ENCODE assay signal across 8 mouse cellular contexts in the genomic region with DNA sequence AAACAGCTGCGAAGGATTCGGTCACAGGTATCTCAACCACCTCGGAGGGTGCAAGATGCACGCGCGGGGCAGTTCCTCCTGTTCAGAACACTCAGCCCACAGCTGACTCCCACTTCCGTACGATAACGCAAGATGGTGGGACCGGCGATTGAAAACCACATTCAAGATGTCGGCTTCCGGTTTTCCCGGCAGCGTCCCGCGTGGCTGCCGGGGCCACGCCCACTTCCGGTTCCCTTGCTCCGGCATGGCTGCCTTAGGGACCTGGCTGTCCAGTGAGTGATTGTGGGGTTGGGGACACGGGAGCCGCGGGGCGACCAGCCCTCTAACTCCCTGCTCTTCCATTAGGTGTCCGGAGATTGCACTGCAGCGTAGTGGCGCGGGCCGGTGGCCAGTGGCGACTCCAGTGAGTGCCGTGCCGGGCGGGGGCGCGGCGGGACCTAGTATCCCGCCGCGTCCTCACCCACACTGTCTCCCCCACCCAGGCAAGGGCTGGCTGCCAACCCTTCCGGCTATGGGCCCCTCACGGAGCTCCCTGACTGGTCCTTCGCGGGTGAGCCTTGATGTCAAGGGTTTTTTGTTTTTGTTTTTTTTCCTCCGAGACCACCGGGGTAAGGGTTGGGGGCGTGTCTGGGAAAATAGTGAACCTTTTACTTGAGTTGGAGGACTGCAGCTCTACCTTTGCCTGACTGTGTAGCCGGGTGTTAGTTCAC. TPM values are rescaled to one million over a fixed set of nuclear protein-coding genes. Genes with fewer than 3 reads are reported as not detected.
DNase-seq lines count a peak whose midpoint lies in the region; ATAC-seq and TF ChIP-seq lines count a peak whose summit lies in the region.

TSS of gene Mrpl52 (plus strand) at position 221 of the 710 bp plus-strand sequence.

- peak within 1 kb of the TSS; percentile 90 for H3K9ac ChIP-seq in forebrain, embryonic 13.5 days
- peak within 1 kb of the TSS; percentile 70 for H3K9ac ChIP-seq in heart, postnatal 0 days (replicated peaks; ENCODE audit: low read depth, low read length)
- peak within 1 kb of the TSS; percentile 63 for H3K9ac ChIP-seq in liver, embryonic 14.5 days (replicated peaks)
- H3K9ac ChIP-seq in neural tube, embryonic 11.5 days (ENCODE audit: low read length), result peak within 1 kb of the TSS; percentile 87
- peak within 1 kb of the TSS; percentile 85 for H3K9ac ChIP-seq in stomach, embryonic 16.5 days (ENCODE audit: low read length)

- peaks cover 23% of the 10 kb centered on the region for H3K36me3 ChIP-seq in E14TG2a.4 (ENCODE audit: insufficient read depth, low read length)
- peaks cover 14% of the 10 kb centered on the region for H3K36me3 ChIP-seq in forebrain, embryonic 13.5 days (ENCODE audit: poor library complexity, severe bottlenecking)
- peaks cover 5% of the 10 kb centered on the region for H3K36me3 ChIP-seq in heart, postnatal 0 days (replicated peaks; ENCODE audit: control insufficient read depth, insufficient read depth, low read length)
- H3K36me3 ChIP-seq in liver, embryonic 14.5 days (replicated peaks; ENCODE audit: control insufficient read depth, insufficient read depth, low read depth), result no peaks in the 10 kb centered on the region; the same call in 1 of the 2 replicates
- no peaks in the 10 kb centered on the region for H3K36me3 ChIP-seq in neural tube, embryonic 11.5 days (ENCODE audit: control insufficient read depth, insufficient read depth, low read length)
- H3K36me3 ChIP-seq in stomach, embryonic 16.5 days (ENCODE audit: control insufficient read depth, insufficient read depth, low read length), result no peaks in the 10 kb centered on the region

- ATAC-seq in forebrain, embryonic 13.5 days, result peak; percentile 82
- peak; percentile 75 for ATAC-seq in heart, postnatal 0 days (ENCODE audit: insufficient read depth, low read depth)
- ATAC-seq in liver, embryonic 14.5 days (ENCODE audit: insufficient read depth), result peak; percentile 72
- ATAC-seq in neural tube, embryonic 11.5 days (ENCODE audit: insufficient read depth, low FRiP score, low TSS enrichment), result peak; percentile 80
- peak; percentile 73; the same call in 1 of the 2 replicates for ATAC-seq in stomach, embryonic 16.5 days (ENCODE audit: insufficient read depth, low FRiP score)

- no peak for TF ChIP-seq CTCF in E14TG2a.4 (conservative IDR thresholded peaks at IDR 0.05; ENCODE audit: low read length)
- no peak for TF ChIP-seq CTCF in heart, postnatal 0 days (IDR thresholded peaks at IDR 0.05; ENCODE audit: low read depth)
- no peak for TF ChIP-seq CTCF in liver, embryonic 14.5 days (IDR thresholded peaks at IDR 0.05; ENCODE audit: low read depth)

- H3K4me1 ChIP-seq in E14TG2a.4 (replicated peaks; ENCODE audit: low read depth, low read length), result peaks cover 70% of the 10 kb centered on the region
- H3K4me1 ChIP-seq in forebrain, embryonic 13.5 days, result peaks cover 43% of the 10 kb centered on the region
- peaks cover 18% of the 10 kb centered on the region for H3K4me1 ChIP-seq in heart, postnatal 0 days (ENCODE audit: control insufficient read depth, insufficient read depth)
- H3K4me1 ChIP-seq in liver, embryonic 14.5 days (replicated peaks; ENCODE audit: control insufficient read depth in 2 of 2, insufficient read depth in 2 of 2, low read length in 1 of 2), result peaks cover 27 to 48% of the 10 kb centered on the region in 2 experiments
- H3K4me1 ChIP-seq in neural tube, embryonic 11.5 days (ENCODE audit: control insufficient read depth, insufficient read depth, low read length), result peaks cover 15% of the 10 kb centered on the region
- H3K4me1 ChIP-seq in stomach, embryonic 16.5 days (ENCODE audit: control insufficient read depth, insufficient read depth, low read length), result peaks cover 38% of the 10 kb centered on the region

- peaks cover 13% of the 10 kb centered on the region for H3K27me3 ChIP-seq in E14TG2a.4 (ENCODE audit: insufficient read depth, low read length)
- no peaks in the 10 kb centered on the region for H3K27me3 ChIP-seq in forebrain, embryonic 13.5 days
- no peaks in the 10 kb centered on the region for H3K27me3 ChIP-seq in heart, postnatal 0 days (ENCODE audit: control insufficient read depth, insufficient read depth, low read length)
- peaks cover 15% of the 10 kb centered on the region for H3K27me3 ChIP-seq in liver, embryonic 14.5 days (ENCODE audit: control insufficient read depth, insufficient read depth, low read length)
- no peaks in the 10 kb centered on the region for H3K27me3 ChIP-seq in neural tube, embryonic 11.5 days (ENCODE audit: control insufficient read depth, insufficient read depth, low read length)
- no peaks in the 10 kb centered on the region for H3K27me3 ChIP-seq in stomach, embryonic 16.5 days (ENCODE audit: control insufficient read depth, insufficient read depth, low read length)

- WGBS in forebrain, embryonic 13.5 days, result under 1% methylated on average over 48 of the region's 48 CpGs
- WGBS in heart, postnatal 0 days, result under 1% methylated on average over 48 of the region's 48 CpGs
- under 1% methylated on average over 48 of the region's 48 CpGs for WGBS in liver, embryonic 14.5 days (ENCODE audit: insufficient replicate concordance)
- 1% methylated on average over 48 of the region's 48 CpGs for WGBS in neural tube, embryonic 11.5 days
- WGBS in stomach, embryonic 16.5 days, result under 1% methylated on average over 48 of the region's 48 CpGs

- H3K4me3 ChIP-seq in E14TG2a.4 (replicated peaks; ENCODE audit: low read length), result peak within 1 kb of the TSS; percentile 99
- peak within 1 kb of the TSS; percentile 80 for H3K4me3 ChIP-seq in forebrain, embryonic 13.5 days
- H3K4me3 ChIP-seq in heart, postnatal 0 days (ENCODE audit: low read depth, low read length), result peak within 1 kb of the TSS; percentile 77
- peak within 1 kb of the TSS; percentile 86 to 94 for H3K4me3 ChIP-seq in liver, embryonic 14.5 days (ENCODE audit: insufficient read depth in 1 of 2, low read depth in 2 of 2, low read length in 2 of 2)
- peak within 1 kb of the TSS; percentile 89 for H3K4me3 ChIP-seq in neural tube, embryonic 11.5 days (ENCODE audit: low read depth, low read length)
- peak within 1 kb of the TSS; percentile 75 for H3K4me3 ChIP-seq in stomach, embryonic 16.5 days (replicated peaks; ENCODE audit: low read length)

- H3K9me3 ChIP-seq in E14TG2a.4 (ENCODE audit: low read length), result no peaks in the 10 kb centered on the region
- no peaks in the 10 kb centered on the region for H3K9me3 ChIP-seq in forebrain, embryonic 13.5 days (replicated peaks)
- H3K9me3 ChIP-seq in heart, postnatal 0 days (replicated peaks; ENCODE audit: control insufficient read depth, low read length), result no peaks in the 10 kb centered on the region
- H3K9me3 ChIP-seq in liver, embryonic 14.5 days (ENCODE audit: control insufficient read depth, low read length), result no peaks in the 10 kb centered on the region
- no peaks in the 10 kb centered on the region for H3K9me3 ChIP-seq in neural tube, embryonic 11.5 days (ENCODE audit: control insufficient read depth, low read length)
- H3K9me3 ChIP-seq in stomach, embryonic 16.5 days (replicated peaks; ENCODE audit: control insufficient read depth, low read length), result no peaks in the 10 kb centered on the region

- H3K4me2 ChIP-seq in forebrain, embryonic 13.5 days, result peak within 1 kb of the TSS; percentile 61
- H3K4me2 ChIP-seq in heart, postnatal 0 days (ENCODE audit: low read depth, low read length), result peak within 1 kb of the TSS; percentile 83
- peak within 1 kb of the TSS; percentile 86 for H3K4me2 ChIP-seq in liver, embryonic 14.5 days (ENCODE audit: low read depth)
- peak within 1 kb of the TSS; percentile 48 for H3K4me2 ChIP-seq in neural tube, embryonic 11.5 days (ENCODE audit: low read depth)
- H3K4me2 ChIP-seq in stomach, embryonic 16.5 days (ENCODE audit: low read depth, low read length), result peak within 1 kb of the TSS; percentile 75

- peak; percentile 89 for DNase-seq in c-Kit-positive CD71-positive TER-119-positive erythroid progenitor cells, embryonic 14.5 days (ENCODE audit: low spot score)
- peak; percentile 93 for DNase-seq in heart, postnatal 0 days (ENCODE audit: low spot score)
- DNase-seq in kidney, postnatal 36 days, result peak; percentile 95 to 97
- peak; percentile 82 to 87 (median 83) for DNase-seq in liver, embryonic 14.5 days (ENCODE audit: low read depth in 3 of 3, low spot score in 3 of 3)
- DNase-seq in neural tube, embryonic 11.5 days (ENCODE audit: low spot score), result peak; percentile 94

- TF ChIP-seq EP300 in heart, postnatal 0 days (IDR thresholded peaks at IDR 0.05; ENCODE audit: low read depth), result peak; percentile 86; the same call in 1 of the 2 replicates
- TF ChIP-seq EP300 in liver, embryonic 14.5 days (IDR thresholded peaks at IDR 0.05; ENCODE audit: low read depth), result peak; percentile 66

- peak within 1 kb of the TSS; percentile 89 for H3K27ac ChIP-seq in forebrain, embryonic 13.5 days
- peak within 1 kb of the TSS; percentile 91 for H3K27ac ChIP-seq in heart, postnatal 0 days (ENCODE audit: low read depth)
- peak within 1 kb of the TSS; percentile 66 for H3K27ac ChIP-seq in liver, embryonic 14.5 days
- peak within 1 kb of the TSS; percentile 67 for H3K27ac ChIP-seq in neural tube, embryonic 11.5 days (ENCODE audit: low read depth, low read length)
- H3K27ac ChIP-seq in stomach, embryonic 16.5 days (ENCODE audit: low read length), result peak within 1 kb of the TSS; percentile 80

RNA-seq across cellular contexts. Expression of gene Mrpl52, which starts in this region (rescaled TPM):
- polyA plus RNA-seq in forebrain, embryonic 13.5 days (2015; fragmentation: Nextera tagmentation; extraction: Ambion mirVana), result 270 and 310 TPM in 2 replicates
- 132 and 145 TPM in 2 replicates for total RNA-seq in heart, postnatal 0 days (2014; rRNA removed; ENCODE audit: low replicate concordance)
- polyA plus RNA-seq in heart, postnatal 0 days (2015; fragmentation: Nextera tagmentation; extraction: Ambion mirVana), result 335 and 371 TPM in 2 replicates
- polyA plus RNA-seq in liver, embryonic 14.5 days (2012; rRNA removed), result 107 and 177 TPM in 2 replicates
- polyA plus RNA-seq in liver, embryonic 14.5 days (2014; fragmentation: Nextera tagmentation; extraction: Ambion mirVana), result 218 and 228 TPM in 2 replicates
- 190 and 216 TPM in 2 replicates for polyA plus RNA-seq in neural tube, embryonic 11.5 days (2014; fragmentation: Nextera tagmentation; extraction: Ambion mirVana)
- 206 and 264 TPM in 2 replicates for polyA plus RNA-seq in stomach, embryonic 16.5 days (2015; fragmentation: Nextera tagmentation; extraction: Ambion mirVana)

Comparison
In these comparisons a context has a peak if more than half of its experiments do, and no peak if none do; other contexts are left out.
1. Peak in every context shown above with its lines: DNase-seq, ATAC-seq, H3K4me3 ChIP-seq and H3K27ac ChIP-seq.